Mouse (Mus musculus): ENCODE results near the gene 1700029P11Rik.

DNA sequence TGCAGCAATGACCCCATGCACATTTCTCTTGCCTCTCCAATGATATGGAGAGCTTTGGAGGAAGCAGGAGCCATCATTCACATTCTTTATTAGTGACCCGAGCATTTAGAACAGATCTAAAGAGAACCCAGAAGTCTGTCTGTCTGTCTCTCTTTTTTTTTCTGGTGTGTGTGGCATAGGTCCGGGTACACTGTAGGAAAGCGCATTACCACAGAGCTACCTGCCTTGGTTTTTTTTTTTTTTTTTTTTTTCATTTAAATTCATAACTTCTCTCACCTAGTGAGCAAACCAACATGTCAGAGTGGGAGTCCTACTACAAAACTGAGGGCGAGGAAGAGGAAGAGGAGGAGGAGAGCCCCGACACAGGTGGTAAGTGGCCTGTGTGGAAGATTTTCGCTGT, 36.5 kb downstream of the 1700029P11Rik start:
- TF ChIP-seq CTCF (IDR thresholded peaks at IDR 0.05; ENCODE audit: borderline replicate concordance, extremely low read depth, insufficient read depth, insufficient read length) (no peak), POLR2A (IDR thresholded peaks at IDR 0.05; ENCODE audit: borderline replicate concordance, extremely low read depth, insufficient read depth, insufficient read length, poor library complexity, severe bottlenecking) (no peak)
